Mouse (Mus musculus): ENCODE data around the gene Ipcef1. TPM values are rescaled to one million over a fixed set of nuclear protein-coding genes. Genes with fewer than 3 reads are reported as not detected.
A peak's percentile ranks its signal among the peaks of the same experiment; 100 is the strongest.

Gene Ipcef1
- polyA plus RNA-seq, 1 experiment from 2014 or later, result 1.6 TPM

GRCm38 (mm10) chr10:7063752-7064457 is 11.6 kb upstream of the Ipcef1 start:
- H3K9ac ChIP-seq, result no peak overlapping the region
- no peaks in the 10 kb centered on the region for H3K36me3 ChIP-seq
- H3K4me1 ChIP-seq (replicated peaks), result no peaks in the 10 kb centered on the region
- no peak overlapping the region for H3K4me2 ChIP-seq
- ATAC-seq (ENCODE audit: low FRiP score, low read depth), result no peak
- no peak overlapping the region for H3K4me3 ChIP-seq
- WGBS, result 81% methylated on average over 9 of the region's 9 CpGs
- no peak overlapping the region for H3K27ac ChIP-seq (replicated peaks)
- H3K9me3 ChIP-seq, result no peaks in the 10 kb centered on the region
- no peaks in the 10 kb centered on the region for H3K27me3 ChIP-seq

- H3K36me3 ChIP-seq, result no peaks in the 10 kb centered on the region
- no peak overlapping the region for H3K4me3 ChIP-seq
- 89% methylated on average over 7 of the region's 7 CpGs for WGBS
- no peaks in the 10 kb centered on the region for H3K4me1 ChIP-seq (replicated peaks)
- H3K9me3 ChIP-seq, result no peaks in the 10 kb centered on the region
- no peak overlapping the region for H3K27ac ChIP-seq (replicated peaks)
- H3K4me2 ChIP-seq, result no peak overlapping the region
- no peak overlapping the region for H3K9ac ChIP-seq
- no peak for ATAC-seq (ENCODE audit: low FRiP score, low read depth)
- no peaks in the 10 kb centered on the region for H3K27me3 ChIP-seq
Measured at GRCm38 (mm10) chr10:7062993-7063392, 10.7 kb upstream of the Ipcef1 start.

GRCm38 (mm10) chr10:7060326-7060725 is 8.0 kb upstream of the Ipcef1 start:
- Histone ChIP-seq H3K9ac (no peak overlapping the region), H3K27me3 (no peaks in the 10 kb centered on the region), H3K27ac (replicated peaks) (no peak overlapping the region), H3K4me2 (no peak overlapping the region), H3K4me1 (replicated peaks) (no peaks in the 10 kb centered on the region), H3K9me3 (no peaks in the 10 kb centered on the region), H3K4me3 (no peak overlapping the region), H3K36me3 (no peaks in the 10 kb centered on the region)
- ATAC-seq (ENCODE audit: low FRiP score, low read depth), result no peak
- WGBS, result 46% methylated on average over 5 of the region's 5 CpGs

GRCm38 (mm10) chr10:7057546-7057945 is 5.3 kb upstream of the Ipcef1 start:
- H3K36me3 ChIP-seq, result no peaks in the 10 kb centered on the region
- no peak overlapping the region for H3K4me2 ChIP-seq
- H3K27me3 ChIP-seq, result no peaks in the 10 kb centered on the region
- no peak overlapping the region for H3K4me3 ChIP-seq
- no peaks in the 10 kb centered on the region for H3K9me3 ChIP-seq
- no peak overlapping the region for H3K9ac ChIP-seq
- 81% methylated on average over 1 of the region's 1 CpGs for WGBS
- ATAC-seq (ENCODE audit: low FRiP score, low read depth), result no peak
- no peak overlapping the region for H3K27ac ChIP-seq (replicated peaks)
- 0 out of 2 replicates have a peak, but pooled peaks cover under 1% of the 10 kb centered on the region for H3K4me1 ChIP-seq (replicated peaks)

- Histone ChIP-seq H3K9me3 (no peaks in the 10 kb centered on the region), H3K27ac (replicated peaks) (no peak overlapping the region), H3K4me3 (no peak overlapping the region), H3K4me2 (no peak overlapping the region), H3K4me1 (replicated peaks) (0 out of 2 replicates have a peak, but pooled peaks cover 4% of the 10 kb centered on the region), H3K9ac (no peak overlapping the region), H3K36me3 (no peaks in the 10 kb centered on the region), H3K27me3 (no peaks in the 10 kb centered on the region)
- WGBS, result 77% methylated on average over 6 of the region's 6 CpGs
- no peak for ATAC-seq (ENCODE audit: low FRiP score, low read depth)
Measured at GRCm38 (mm10) chr10:7054560-7055205, 2.4 kb upstream of the Ipcef1 start.

- Histone ChIP-seq H3K4me1 (replicated peaks) (peaks cover 7% of the 10 kb centered on the region; the same call in 1 of the 2 replicates), H3K27ac (replicated peaks) (no peak overlapping the region), H3K9me3 (no peaks in the 10 kb centered on the region), H3K4me2 (no peak overlapping the region), H3K36me3 (no peaks in the 10 kb centered on the region), H3K4me3 (no peak overlapping the region), H3K27me3 (no peaks in the 10 kb centered on the region), H3K9ac (no peak overlapping the region)
- no peak for ATAC-seq (ENCODE audit: low FRiP score, low read depth)
- WGBS, result 78% methylated on average over 3 of the region's 3 CpGs
Measured at GRCm38 (mm10) chr10:7049901-7050300, 2.4 kb downstream of the Ipcef1 start.

- Histone ChIP-seq H3K36me3 (no peaks in the 10 kb centered on the region), H3K27ac (replicated peaks) (no peak overlapping the region), H3K9me3 (no peaks in the 10 kb centered on the region), H3K9ac (no peak overlapping the region), H3K4me2 (no peak overlapping the region), H3K27me3 (no peaks in the 10 kb centered on the region), H3K4me1 (replicated peaks) (peaks cover 7% of the 10 kb centered on the region; the same call in 1 of the 2 replicates), H3K4me3 (no peak overlapping the region)
- no peak for ATAC-seq (ENCODE audit: low FRiP score, low read depth)
- 83% methylated on average over 2 of the region's 2 CpGs for WGBS
Measured at GRCm38 (mm10) chr10:7047919-7048291, 4.4 kb downstream of the Ipcef1 start.

GRCm38 (mm10) chr10:7047288-7047918 is 4.9 kb downstream of the Ipcef1 start:
- Histone ChIP-seq H3K27ac (replicated peaks) (no peak overlapping the region), H3K9ac (no peak overlapping the region), H3K9me3 (no peaks in the 10 kb centered on the region), H3K4me1 (replicated peaks) (peaks cover 4% of the 10 kb centered on the region; the same call in 1 of the 2 replicates), H3K4me3 (no peak overlapping the region), H3K4me2 (no peak overlapping the region), H3K27me3 (no peaks in the 10 kb centered on the region), H3K36me3 (no peaks in the 10 kb centered on the region)
- ATAC-seq (ENCODE audit: low FRiP score, low read depth), result 0 out of 2 replicates have a peak, but pooled peaks have one; percentile 72
- 49% methylated on average over 10 of the region's 10 CpGs for WGBS

- Histone ChIP-seq H3K4me2 (no peak overlapping the region), H3K4me3 (no peak overlapping the region), H3K27me3 (no peaks in the 10 kb centered on the region), H3K9me3 (no peaks in the 10 kb centered on the region), H3K36me3 (no peaks in the 10 kb centered on the region), H3K4me1 (replicated peaks) (peaks cover 2% of the 10 kb centered on the region; the same call in 1 of the 2 replicates), H3K27ac (replicated peaks) (no peak overlapping the region), H3K9ac (no peak overlapping the region)
- no peak for ATAC-seq (ENCODE audit: low FRiP score, low read depth)
- 76% methylated on average over 5 of the region's 5 CpGs for whole genome bisulfite sequencing
Measured at GRCm38 (mm10) chr10:7043896-7044295, 8.4 kb downstream of the Ipcef1 start.

- H3K4me2 ChIP-seq, result no peak overlapping the region
- H3K4me3 ChIP-seq, result no peak overlapping the region
- no peaks in the 10 kb centered on the region for H3K36me3 ChIP-seq
- H3K9me3 ChIP-seq, result no peaks in the 10 kb centered on the region
- ATAC-seq (ENCODE audit: low FRiP score, low read depth), result no peak
- no peaks in the 10 kb centered on the region for H3K4me1 ChIP-seq (replicated peaks)
- H3K27me3 ChIP-seq, result no peaks in the 10 kb centered on the region
- no peak overlapping the region for H3K27ac ChIP-seq (replicated peaks)
- no peak overlapping the region for H3K9ac ChIP-seq
Measured at GRCm38 (mm10) chr10:7041032-7041431, 11.2 kb downstream of the Ipcef1 start.

- Histone ChIP-seq H3K9ac (no peak overlapping the region), H3K4me3 (no peak overlapping the region), H3K27me3 (no peaks in the 10 kb centered on the region), H3K36me3 (no peaks in the 10 kb centered on the region), H3K9me3 (no peaks in the 10 kb centered on the region), H3K4me1 (replicated peaks) (no peaks in the 10 kb centered on the region), H3K27ac (replicated peaks) (no peak overlapping the region), H3K4me2 (no peak overlapping the region)
- 90% methylated on average over 5 of the region's 5 CpGs for WGBS
- no peak for ATAC-seq (ENCODE audit: low FRiP score, low read depth)
Measured at GRCm38 (mm10) chr10:7037194-7037593, 15.1 kb downstream of the Ipcef1 start.

GRCm38 (mm10) chr10:7035547-7035946 is 16.7 kb downstream of the Ipcef1 start:
- no peaks in the 10 kb centered on the region for H3K27me3 ChIP-seq
- no peak overlapping the region for H3K4me2 ChIP-seq
- no peak overlapping the region for H3K9ac ChIP-seq
- ATAC-seq (ENCODE audit: low FRiP score, low read depth), result peak; percentile 61; the same call in 1 of the 2 replicates
- WGBS, result 62% methylated on average over 12 of the region's 12 CpGs
- H3K9me3 ChIP-seq, result no peaks in the 10 kb centered on the region
- H3K27ac ChIP-seq (replicated peaks), result no peak overlapping the region
- H3K4me1 ChIP-seq (replicated peaks), result no peaks in the 10 kb centered on the region
- H3K4me3 ChIP-seq, result no peak overlapping the region
- no peaks in the 10 kb centered on the region for H3K36me3 ChIP-seq
